Mouse (Mus musculus) cerebellum, adult (tissue): Measurements from ENCODE around the gene Ddhd1.

Experiments used
- ATAC-seq: cut with Nextera tagmentation; 2 replicates; pipeline ENCODE4 v1.9.2; 2017; ENCODE audit warnings: mild to moderate bottlenecking, moderate library complexity, mixed read lengths; ENCODE audit not compliant: insufficient number of reproducible peaks, low FRiP score, low TSS enrichment

Gene Ddhd1

DNA sequence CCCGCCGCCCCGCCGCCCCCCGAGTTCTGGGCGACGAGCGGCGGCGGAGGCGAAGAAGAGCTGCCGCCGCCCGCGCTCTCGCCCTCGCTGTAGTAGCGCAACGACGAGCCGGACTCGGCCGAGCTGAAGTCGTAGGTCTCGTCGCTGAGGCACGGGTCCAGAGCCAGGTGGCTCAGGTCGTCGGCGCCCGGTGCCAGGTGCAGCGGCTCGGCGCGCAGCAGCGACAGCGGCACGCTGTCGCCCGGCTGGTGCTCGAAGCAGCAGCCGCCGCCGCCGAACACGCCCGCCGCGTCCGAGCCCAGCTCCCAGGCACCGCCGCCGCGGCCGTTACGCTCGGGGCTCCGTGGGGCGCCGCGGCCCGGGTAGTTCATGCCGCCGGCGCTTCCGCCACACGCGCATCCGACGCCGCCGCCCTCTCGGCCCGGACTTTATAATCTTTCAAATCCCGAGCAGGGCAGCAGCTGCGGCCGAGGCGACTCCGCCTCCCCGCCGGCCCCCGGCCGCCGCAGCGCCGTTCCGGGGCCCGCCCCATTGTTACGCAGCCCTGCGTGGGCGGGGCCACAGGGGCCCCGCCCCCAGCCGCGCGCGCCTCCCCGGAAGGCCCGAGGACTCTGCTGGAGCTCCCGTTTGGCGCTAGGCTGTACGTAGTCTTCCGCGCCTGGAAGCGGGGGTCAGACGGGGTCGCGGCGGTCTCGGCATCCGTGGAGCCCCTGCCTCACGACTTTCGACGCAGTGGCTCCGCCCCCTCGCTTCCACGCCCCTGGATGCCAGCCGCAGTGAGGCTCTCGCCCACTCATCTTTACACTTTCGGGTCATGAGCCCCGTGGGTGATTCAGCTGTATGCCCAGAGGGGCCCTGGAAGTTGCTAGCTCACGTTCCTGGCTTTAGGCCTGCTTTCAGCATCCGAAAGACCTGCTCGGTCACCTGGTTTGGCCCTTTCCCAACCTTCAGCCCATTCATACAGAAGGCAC, at the start of gene Ddhd1:
Ddhd1 (minus strand) TSS at position 503 of the 971 bp plus-strand sequence.
- ATAC-seq, result peak; percentile 80

DNA sequence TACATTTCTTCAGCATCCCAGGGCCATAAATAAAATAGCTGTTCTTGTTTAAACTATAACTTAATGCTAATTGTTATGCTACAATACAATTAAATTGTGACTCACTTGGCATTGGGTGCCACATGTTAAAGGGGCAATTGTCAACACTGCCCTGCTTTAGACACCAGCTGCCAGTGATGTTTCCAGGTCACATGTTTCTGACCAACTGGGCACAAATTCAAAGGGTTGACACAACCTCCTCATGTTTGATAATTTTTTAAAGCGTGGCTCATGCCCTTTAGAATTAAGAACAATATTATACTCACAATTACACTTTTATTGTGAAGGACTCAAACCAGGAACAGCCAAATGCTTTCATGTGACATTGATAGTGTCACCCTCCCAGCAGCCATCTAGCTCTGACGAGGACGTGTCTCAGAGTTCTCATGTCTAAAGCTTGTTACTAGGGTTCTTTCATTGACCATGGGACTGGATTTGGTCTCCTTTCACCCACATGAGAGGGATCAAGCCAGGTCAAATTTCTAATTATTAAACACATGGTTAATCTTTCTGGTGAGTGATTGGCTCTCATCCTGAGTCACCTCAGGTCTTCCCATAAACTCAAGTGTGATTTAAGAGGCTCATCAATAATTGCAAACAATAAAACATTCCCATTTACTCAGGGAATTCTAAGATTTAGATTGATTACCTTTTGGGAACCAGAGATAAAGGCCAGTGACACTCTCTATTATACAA, 49.4 kb upstream of the Ddhd1 start:
- no peak for ATAC-seq

DNA sequence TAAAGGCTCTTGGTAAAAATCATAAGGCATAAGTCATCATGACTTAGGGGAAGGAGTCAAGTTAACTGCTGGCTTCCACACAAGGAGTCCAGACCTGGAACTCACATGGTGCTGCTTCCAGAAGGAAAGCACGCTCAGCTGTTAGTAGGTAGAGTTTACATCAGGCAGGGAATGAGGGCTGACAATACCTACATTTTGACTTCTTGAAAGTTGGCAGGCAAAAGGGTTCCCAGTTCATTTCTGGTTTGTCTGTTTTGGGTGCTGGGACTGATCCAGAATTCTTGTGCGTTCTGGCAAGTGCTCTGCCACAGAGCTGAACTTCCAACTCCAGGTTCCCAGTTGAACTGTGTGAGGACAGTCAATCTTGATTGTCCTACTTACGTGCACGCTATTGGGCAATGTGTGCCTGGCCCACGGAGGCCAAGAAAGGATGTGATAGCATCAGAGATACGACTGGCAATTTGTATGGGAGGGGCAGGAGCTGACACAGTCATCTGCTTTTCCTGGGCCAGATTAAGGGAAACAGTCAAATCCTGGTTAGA, 42.2 kb upstream of the Ddhd1 start:
- no peak for ATAC-seq

DNA sequence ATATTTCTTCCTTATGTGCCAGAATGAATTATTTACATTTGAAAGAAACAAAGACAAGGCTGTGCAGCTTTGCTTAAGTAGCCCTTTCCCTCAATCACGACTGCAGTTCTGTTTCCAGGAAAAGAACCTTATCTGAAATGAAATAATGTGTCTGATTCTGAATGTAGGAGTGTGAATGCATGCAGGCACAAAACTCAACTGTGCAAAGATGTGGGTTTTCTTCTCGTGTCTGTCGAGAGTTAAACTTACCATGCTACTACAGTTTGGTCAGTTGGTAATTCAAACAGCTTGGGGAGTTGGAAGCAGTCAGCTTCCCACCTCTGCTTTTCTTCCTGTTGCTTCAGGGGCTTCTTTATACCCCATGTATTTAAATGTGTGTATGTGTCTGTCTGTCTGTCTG, 40.9 kb upstream of the Ddhd1 start:
- no peak for ATAC-seq

DNA sequence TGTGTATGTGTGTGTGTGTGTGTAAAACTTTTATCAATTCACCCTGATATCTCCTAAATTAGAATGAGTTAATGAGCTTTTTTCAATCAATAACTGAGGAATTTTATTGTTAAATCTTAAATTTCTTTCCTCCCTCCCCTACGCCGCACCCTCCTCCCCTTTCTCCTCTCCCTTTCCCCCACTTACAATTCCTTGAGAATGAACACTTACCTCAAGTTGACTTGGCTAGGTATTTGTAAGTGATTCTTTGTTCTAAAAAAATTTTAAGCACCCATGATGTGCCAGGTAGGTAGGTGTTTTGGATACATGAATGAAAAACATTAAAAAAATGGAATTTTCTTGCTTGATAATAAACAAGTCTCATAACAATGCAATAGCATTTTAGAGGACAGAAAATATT, 38.2 kb upstream of the Ddhd1 start:
- no peak for ATAC-seq

DNA sequence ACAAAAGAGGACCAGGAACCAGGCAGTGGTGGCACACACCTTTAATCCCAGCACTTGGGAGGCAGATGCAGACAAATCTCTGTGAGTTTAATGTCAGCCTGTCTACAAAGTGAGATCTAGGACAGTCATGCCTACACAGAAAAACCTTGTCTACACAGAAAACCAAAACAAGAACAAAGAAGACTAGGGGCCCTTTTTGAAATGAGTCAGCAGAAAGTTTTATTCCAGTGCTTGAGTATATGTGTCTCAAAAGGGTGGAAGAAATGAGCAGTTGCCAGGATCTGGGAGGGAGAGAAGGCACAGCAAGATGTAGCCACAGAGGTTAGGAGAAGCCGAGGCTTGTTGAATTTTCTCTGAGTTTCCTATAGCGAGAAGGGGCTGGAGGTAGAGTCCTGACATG, 35.9 kb upstream of the Ddhd1 start:
- no peak for ATAC-seq

DNA sequence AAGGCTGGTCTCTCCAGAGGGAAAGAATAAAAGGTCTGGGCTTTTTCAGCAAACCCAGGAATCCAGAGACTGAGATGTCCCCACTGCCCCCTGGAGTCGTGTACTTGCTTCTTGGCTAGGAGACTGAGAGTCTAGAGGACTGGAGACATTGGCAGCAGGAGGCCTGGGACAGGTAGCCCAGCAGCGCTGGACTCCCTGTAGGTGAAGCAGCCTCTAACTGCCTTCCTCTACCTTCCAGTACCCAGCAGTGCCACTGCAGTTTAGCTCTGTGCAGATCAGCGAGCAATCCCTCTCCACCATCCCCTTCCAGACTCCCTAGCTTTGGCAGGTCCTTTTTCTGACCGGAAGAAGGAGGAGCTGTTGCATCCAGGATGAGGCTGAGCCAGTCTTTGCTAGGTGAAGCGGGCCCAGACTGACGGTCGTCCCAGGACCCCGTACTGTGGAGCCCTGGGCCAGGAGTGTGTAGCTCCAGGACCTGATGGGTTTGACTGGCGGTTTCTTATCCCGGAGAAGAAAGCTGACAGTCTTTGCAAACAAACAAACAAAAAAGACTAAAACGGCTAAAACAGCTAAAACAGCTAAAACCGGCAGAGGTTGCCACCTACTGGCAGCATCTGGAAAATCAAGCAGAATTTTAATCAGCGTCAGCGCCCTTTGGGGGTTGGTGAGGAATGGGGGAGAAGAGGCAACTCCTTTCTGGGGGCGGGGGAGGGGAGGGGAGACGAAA, 32.7 kb upstream of the Ddhd1 start:
- ATAC-seq, result peak; percentile 92

DNA sequence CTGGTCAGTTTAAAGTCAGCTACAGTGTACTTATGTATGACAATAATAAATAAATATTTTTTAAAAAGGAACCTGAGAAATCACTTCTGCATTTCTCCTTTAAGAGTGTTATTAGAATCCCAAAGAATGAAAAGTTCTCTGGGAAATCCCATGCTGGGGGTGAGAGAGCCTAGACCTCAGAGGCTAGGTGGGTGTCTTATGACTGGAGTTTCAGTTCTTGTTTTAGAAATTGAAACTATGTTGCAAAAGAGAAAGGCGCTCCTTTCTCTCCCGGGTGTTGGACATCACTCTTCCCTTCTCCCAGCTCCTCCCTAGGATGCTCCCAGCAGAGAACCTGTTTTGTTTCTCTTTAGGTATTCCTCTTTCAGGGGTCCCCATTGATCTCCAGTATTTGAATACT, 27.4 kb upstream of the Ddhd1 start:
- ATAC-seq, result no peak

DNA sequence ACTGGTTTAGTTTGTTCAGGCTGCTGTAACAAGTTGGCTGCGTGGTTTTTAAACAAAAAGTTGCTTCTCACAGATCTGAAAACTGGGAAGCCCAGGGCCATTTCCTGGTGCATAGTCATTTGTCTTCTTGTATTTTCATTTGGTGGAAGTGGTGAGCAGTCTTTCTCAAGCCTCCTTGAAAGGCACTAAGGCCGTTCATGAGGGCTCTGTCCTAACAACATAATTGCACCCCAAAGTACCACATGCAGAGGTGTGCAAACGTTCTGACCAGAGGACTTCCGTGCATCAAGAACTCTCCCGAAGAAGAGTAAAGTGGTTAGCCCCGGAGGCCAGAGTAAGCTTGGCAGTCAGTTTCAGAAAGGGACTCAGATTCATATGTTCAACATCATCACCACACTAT, 18.8 kb upstream of the Ddhd1 start:
- no peak for ATAC-seq

DNA sequence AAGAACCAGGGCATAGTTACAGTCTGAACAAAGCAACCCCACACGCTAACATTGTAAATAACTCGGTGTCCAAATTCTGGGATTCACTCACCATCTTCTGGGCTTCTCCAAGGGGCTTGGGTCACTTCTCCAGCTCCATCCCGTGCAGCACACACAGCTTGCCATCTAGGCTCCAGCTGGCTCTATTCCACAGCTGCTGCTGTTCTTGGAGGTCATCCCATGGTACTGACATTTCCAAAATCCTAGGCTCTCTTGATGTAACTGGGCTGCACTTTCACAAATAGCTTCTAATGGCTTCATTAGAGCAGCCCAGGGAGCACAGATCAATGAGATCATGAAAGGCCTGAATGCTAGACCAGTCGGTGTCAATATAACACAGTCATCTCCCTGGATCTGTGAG, 10.4 kb upstream of the Ddhd1 start:
- ATAC-seq, result no peak

DNA sequence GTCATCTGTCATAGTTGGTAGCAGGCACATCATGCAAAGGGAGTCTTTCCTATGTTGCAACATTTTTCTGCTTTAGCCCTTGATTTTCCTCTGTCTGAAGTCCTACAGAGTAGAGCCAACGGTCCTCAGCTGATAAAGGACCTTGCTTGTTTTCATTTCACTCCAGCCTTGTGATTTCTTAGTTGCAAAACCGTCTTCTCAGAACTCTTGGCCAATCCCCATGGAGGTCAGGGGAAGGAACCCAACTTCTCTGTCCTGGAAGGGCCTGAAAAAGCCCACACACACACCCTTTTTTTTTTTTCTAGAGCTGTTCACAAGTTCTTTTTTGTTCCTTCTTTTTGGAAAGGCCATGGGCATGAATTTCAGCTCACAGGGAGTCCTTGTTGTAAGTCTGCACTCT, 9.3 kb upstream of the Ddhd1 start:
- no peak for ATAC-seq

DNA sequence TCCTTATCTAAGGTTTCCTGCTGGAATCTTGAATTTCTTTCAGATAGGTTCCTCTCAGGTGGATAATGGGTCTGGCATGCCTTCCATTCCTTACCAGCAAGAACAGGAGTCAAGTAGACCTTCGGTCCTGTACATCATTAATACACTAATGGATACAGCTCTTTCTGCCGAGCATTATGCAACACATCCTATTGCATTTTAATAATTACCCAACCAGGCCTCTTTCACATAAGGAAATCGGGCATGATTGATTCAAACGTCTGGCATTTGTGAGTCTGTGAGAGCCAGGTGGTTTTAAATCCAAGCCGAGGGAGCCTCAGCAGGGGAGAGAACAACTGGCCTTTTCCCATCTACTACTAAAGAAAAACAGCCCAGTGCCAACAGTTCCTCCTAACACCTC, 3.6 kb upstream of the Ddhd1 start:
- ATAC-seq, result no peak

DNA sequence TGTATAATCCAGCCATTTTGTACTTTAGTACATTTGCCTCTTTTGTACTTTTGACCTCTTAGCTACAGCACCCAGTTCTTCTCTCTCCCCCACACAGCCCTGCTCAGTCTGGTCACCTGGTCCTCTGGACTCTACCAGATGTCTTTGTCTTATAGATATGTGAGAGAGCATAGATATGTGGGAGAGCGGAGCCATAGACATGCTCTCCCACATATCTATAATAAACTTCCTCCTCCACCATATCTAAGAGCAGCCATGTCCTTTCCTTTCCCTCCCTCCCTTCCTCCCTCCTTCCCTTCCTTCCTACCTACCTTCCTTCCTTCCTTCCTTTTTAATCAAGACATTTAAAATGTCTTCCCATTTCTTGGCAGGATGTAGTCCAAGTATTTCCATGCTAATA, 2.4 kb upstream of the Ddhd1 start:
- no peak for ATAC-seq

DNA sequence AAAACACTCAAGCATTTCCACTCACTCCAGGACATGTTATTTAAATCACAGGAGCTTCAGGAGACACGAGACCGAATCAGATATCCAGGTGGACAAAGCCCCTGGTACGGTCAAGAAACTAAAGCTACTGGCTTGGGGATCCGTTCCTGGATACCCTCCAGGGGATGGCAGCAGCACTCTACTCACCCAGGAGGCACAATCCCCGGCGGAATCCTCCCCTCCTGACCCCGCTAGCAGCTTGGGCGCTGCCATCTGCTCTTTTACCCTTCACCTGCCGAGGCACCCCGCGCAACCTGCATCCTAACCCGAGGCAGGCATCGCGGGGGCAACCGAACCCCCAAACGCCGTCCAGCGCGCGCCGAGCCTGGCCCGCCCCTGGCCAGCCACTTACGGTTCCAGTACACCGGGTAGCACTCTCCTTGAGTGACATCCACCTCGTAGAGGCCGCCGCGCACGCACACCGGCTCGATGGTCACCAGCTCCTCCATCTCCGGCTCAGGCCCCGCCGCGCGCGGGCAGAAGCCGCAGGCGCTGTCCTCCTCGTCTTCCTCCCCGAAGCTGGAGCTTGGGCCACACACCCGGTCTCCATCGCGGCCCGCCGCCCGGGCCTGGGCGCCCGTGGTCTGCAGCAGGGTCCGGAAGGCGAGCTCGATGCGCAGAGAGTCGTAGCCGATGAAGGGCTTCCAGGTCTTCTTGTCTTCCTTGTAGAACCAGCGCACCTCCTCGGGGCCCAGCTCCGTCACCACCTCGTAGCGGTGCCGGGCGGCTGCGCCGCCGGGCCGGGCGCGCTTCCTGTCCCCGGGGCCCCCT, 907 bp downstream of the Ddhd1 start:
- peak; percentile 42 for ATAC-seq

DNA sequence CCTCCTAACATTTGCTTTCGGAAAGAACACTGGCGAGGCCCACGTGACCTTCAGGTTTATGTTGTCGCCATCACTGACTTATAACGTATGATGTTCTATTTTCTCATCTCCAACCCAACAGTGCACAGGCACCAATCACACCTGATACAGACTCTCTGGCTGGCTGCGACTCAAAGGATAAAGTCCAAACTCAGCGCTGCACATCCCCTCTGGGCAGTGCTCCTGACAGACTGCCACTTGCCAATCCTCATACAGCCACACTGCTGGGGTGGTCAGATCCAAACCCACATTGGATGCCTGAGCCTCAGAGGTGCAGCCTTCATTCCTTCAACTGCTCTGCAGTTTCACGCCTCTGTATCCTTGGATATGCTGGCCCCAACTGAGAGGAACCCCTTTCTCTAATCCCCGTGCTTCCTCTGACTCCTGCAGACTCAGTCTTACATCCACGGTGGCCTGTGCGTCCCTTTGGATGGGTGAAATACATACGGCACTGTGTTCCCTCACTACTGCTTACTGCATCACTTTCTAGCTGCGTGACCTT, 3.0 kb downstream of the Ddhd1 start:
- no peak for ATAC-seq

DNA sequence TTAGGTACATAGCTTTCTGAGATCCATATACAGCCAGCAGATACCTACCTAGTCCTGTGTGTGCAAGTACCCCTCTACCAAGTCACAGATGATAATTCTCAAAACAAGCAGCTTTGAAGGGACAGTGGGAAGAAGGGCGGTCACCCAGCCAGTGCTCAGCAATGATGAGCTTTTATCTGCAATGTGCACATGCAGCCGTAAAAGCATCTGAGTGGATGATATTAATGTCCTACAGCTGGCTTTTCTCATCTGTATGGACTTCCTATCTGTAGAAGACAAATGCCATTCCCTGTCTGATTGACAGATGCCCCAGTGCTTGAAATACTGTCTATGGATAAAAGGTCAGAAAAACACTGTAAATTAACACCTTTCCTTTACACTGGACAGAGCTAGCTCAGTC, 4.2 kb downstream of the Ddhd1 start:
- no peak for ATAC-seq

DNA sequence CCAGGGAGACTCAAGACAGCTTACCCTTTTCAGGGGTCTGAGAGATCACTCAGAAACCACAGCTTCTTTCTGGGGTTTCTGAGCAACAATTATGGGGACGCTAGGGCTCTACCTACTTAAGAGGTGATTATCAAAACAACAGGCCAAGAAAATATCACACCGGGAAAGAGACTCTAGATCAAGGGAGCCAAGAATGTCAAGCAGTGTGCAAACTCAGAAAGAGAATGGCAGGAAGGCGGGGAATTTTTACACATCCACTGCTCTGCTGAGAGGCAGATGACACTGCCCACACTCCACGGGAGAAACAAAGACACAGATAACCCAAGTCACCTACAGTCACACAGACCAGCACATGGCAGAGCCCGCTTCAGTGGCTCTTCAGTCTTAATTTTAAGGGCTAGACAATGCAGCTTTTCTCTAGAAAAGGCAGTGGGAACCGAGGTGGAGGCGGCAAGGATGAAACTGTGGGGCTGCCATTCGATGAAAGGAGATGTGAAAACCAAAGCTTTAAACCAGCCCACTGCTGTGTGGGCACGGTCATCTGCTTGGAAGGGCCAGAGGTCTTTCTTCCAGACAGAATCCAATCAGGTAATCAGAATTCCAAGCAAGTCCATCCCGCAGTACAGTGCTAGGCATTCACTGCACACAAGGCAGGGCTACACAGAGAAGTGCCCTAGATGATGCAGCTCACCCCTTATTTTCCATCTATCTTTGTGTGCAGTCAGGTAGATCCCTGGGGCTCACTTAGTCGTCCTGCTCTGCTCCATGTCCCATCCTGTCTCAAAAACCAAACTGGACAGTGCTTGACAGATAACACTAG, 8.7 kb downstream of the Ddhd1 start:
- ATAC-seq, result no peak

DNA sequence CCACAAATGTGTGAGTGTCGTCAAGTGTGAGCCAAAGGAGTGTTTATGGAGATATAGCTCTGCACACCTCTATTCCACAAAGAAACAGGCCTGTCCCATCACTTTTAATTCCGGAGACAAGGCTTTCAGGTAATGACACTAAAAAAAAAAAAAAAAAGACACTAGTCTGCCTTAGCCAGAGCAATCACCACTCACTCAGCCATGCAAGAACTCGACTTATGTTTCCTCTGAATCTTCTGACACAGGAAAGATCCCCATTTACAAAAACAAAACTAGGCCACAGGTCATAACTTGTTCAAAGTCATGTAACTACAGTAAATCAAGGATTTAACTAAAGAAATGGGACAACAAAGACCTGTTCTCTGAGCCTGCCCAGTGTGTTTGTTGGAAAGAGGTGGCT, 9.8 kb downstream of the Ddhd1 start:
- ATAC-seq, result no peak

DNA sequence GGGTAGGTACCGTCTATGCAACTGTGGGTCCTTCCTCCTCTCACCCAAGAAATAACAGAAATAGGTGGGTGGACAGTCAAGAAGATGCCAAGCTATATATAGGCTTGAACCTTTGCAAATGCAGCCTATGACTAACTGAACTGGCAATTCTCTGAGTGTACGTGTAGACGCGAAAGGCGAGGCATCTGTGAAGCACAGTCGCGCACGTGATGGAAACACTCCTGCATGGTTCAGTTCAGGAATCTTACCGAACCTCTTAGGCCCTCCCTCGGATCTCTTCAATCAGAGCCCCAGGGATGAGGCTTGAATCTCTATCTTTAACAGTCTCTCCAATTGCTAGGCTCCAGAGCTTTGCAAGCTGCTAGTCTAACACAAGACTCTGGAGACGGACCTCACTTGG, 10.3 kb downstream of the Ddhd1 start:
- no peak for ATAC-seq
